Mouse (Mus musculus): ENCODE results near the gene Vmn2r11. TPM values are rescaled to one million over a fixed set of nuclear protein-coding genes. Genes with fewer than 3 reads are reported as not detected.

Gene Vmn2r11
- not detected in 2 replicates for polyA plus RNA-seq (2012; rRNA removed; ENCODE audit: low replicate concordance)

DNA sequence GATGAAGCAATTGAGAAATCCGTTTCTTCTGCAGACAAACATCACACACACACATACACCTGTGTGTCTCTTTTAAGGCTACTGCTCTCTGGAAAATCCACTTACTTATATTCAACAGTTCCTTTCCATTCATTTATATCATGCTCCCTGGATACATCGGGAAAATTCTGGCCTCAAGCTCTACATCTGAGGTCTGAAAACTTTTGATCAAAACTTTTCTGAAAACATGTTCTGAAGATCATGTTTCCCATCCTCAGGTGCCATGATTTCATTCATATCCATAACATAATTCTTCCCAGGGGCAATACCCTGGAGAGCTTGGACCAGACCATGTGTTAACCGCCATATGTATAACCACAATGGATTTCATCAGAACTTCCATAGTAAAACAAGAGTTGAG lies at the start of gene Vmn2r11:
Gene Vmn2r11 (minus strand): TSS at position 101 of the 400 bp plus-strand sequence.

DNA sequence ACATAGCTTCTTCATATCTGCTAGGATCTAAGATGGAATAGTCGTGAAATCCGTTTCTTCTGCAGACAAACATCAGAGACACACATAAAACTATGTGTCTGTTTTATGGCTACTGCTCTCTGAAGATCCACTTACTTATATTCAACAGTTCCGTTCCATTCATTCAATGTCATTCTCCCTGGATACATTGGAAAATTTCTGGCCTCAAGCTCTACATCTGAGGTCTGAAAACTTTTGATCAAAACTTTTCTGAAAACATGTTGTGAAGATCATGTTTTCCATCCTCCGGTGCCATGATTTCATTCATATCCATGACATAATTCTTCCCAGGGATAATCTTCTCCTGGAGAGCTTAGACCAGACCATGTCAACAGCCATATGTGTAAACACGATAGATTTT lies 38.5 kb upstream of the Vmn2r11 start, which contains the start of gene Vmn2r12:
Gene Vmn2r12 (minus strand): TSS at position 101 of the 400 bp plus-strand sequence.

DNA sequence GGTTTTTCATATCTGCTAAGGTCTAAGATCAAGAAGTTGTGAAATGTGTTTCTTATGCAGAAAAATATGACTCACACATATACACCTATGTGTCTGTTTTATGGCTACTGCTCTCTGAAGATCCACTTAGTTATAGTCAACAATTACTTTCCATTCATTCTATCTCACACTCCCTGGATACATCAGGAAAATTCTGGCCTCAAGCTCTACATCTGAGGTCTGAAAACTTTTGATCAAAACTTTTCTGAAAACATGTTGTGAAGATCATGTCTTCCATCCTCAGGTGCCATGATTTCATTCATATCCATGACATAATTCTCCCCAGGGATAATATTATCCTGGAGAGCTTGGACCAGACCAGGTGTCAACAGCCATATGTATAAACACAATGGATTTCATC lies 52.9 kb downstream of the Vmn2r11 start, which contains the start of gene Vmn2r10:
Gene Vmn2r10 (minus strand): TSS at position 101 of the 400 bp plus-strand sequence.

Other genes with a start within 250 kb of the Vmn2r11 start
- not detected in 2 replicates for gene Vmn2r9, start 207.0 kb downstream of the Vmn2r11 start, polyA plus RNA-seq (2012; rRNA removed; ENCODE audit: low replicate concordance)
- not detected in 2 replicates for gene Vmn2r10, start 53.0 kb downstream of the Vmn2r11 start, polyA plus RNA-seq (2012; rRNA removed; ENCODE audit: low replicate concordance)
- not detected in 2 replicates for gene Vmn2r12, start 38.4 kb upstream of the Vmn2r11 start, polyA plus RNA-seq (2012; rRNA removed; ENCODE audit: low replicate concordance)
- not detected in 2 replicates for gene Vmn2r13, start 132.6 kb upstream of the Vmn2r11 start, polyA plus RNA-seq (2012; rRNA removed; ENCODE audit: low replicate concordance)
- not detected in 2 replicates for gene Vmn2r14, start 165.1 kb upstream of the Vmn2r11 start, polyA plus RNA-seq (2012; rRNA removed; ENCODE audit: low replicate concordance)
- gene Vmn2r15, start 238.1 kb upstream of the Vmn2r11 start, polyA plus RNA-seq (2012; rRNA removed; ENCODE audit: low replicate concordance), result not detected in 2 replicates

All from duodenum, adult 2 months (tissue).